Mouse (Mus musculus) neural tube, embryonic 13.5 days (tissue): ENCODE measurements around the gene Arid3a. TPM values are rescaled to one million over a fixed set of nuclear protein-coding genes. Genes with fewer than 3 reads are reported as not detected.

Experiments
- ATAC-seq: fragments of 200-750 bp; cut with Nextera tagmentation; 2 replicates; pipeline ENCODE4 v1.8.0; 2017; ENCODE audit warnings: low read depth, mild to moderate bottlenecking, moderate TSS enrichment, moderate library complexity
- H3K27ac ChIP-seq: fragments of 300-500 bp; sonication (generic); replicated peaks from 2 replicates; pipeline ENCODE4 v1.5.1; 2015; ENCODE audit warnings: moderate library complexity, mild to moderate bottlenecking, inconsistent platforms
- H3K27me3 ChIP-seq: fragments of 300-500 bp; sonication (generic); 2 replicates; pipeline ENCODE4 v1.6.1; 2015; ENCODE audit warnings: mild to moderate bottlenecking, inconsistent platforms
- H3K36me3 ChIP-seq: fragments of 300-500 bp; sonication (generic); 2 replicates; pipeline ENCODE4 v1.6.1; 2015; ENCODE audit warnings: mild to moderate bottlenecking, inconsistent platforms
- H3K4me1 ChIP-seq: fragments of 300-500 bp; sonication (generic); replicated peaks from 2 replicates; pipeline ENCODE4 v1.6.1; 2015; ENCODE audit warnings: inconsistent platforms
- H3K4me2 ChIP-seq: fragments of 300-500 bp; sonication (generic); 2 replicates; pipeline ENCODE4 v1.6.1; 2015; ENCODE audit warnings: inconsistent platforms, mild to moderate bottlenecking, moderate library complexity
- H3K4me3 ChIP-seq: fragments of 300-500 bp; sonication (generic); 2 replicates; pipeline ENCODE4 v1.5.1; 2015; ENCODE audit warnings: mild to moderate bottlenecking, inconsistent platforms
- H3K9ac ChIP-seq: fragments of 300-500 bp; sonication (generic); 2 replicates; pipeline ENCODE4 v1.6.1; 2015; ENCODE audit warnings: moderate library complexity, mild to moderate bottlenecking, inconsistent platforms
- H3K9me3 ChIP-seq: fragments of 300-500 bp; sonication (generic); 2 replicates; pipeline ENCODE4 v1.6.1; 2016; ENCODE audit warnings: inconsistent platforms
- WGBS: fragments of 180-500 bp; shearing (Covaris S2); methylation state at CpG from one replicate; pipeline ENCODE4 v1.1.7; 2015; 5-methylcytosine and 5-hydroxymethylcytosine counted together
- polyA plus RNA-seq: library from polyadenylated mRNA; unstranded; fragments of >200 nt; fragmentation: Nextera tagmentation; extraction: Ambion mirVana; gene quantifications from 2 replicates; pipeline ENCODE4 v1.2.1, GENCODE M21; 2015

Arid3a gene
- polyA plus RNA-seq, 1 experiment from 2014 or later, result 5.4 TPM

DNA sequence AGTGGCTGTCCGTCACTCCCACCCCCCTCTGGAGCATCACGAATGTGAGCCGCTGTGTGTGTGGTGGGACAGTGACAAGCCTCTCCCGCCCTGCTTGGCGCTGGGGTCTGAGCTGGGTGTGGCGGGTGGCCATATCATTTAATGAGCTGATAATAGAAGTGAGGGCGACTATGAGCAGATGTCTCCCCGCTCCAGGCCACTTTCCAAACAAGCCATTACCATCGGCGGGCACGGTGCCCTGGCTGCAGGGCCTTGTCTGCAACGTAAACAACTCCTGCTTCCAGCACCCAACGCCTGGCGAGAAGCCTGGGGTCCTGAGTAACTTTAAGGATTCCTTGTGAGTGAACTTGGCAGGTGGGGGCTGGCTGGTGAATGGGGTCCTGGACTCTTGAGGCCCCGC is 71.0 kb downstream of the Arid3a start:
- H3K4me1 ChIP-seq, result peaks cover 17% of the 10 kb centered on the region
- H3K9ac ChIP-seq, result peak overlapping the region; percentile 59
- H3K4me3 ChIP-seq, result peak overlapping the region; percentile 51
- peaks cover 5% of the 10 kb centered on the region; the same call in 1 of the 2 replicates for H3K36me3 ChIP-seq
- WGBS, result 5% methylated on average over 15 of the region's 15 CpGs
- H3K9me3 ChIP-seq, result no peaks in the 10 kb centered on the region
- peak overlapping the region; percentile 70 for H3K4me2 ChIP-seq
- H3K27me3 ChIP-seq, result peaks cover 26% of the 10 kb centered on the region
- peak overlapping the region; percentile 68 for H3K27ac ChIP-seq
- peak; percentile 25 for ATAC-seq

DNA sequence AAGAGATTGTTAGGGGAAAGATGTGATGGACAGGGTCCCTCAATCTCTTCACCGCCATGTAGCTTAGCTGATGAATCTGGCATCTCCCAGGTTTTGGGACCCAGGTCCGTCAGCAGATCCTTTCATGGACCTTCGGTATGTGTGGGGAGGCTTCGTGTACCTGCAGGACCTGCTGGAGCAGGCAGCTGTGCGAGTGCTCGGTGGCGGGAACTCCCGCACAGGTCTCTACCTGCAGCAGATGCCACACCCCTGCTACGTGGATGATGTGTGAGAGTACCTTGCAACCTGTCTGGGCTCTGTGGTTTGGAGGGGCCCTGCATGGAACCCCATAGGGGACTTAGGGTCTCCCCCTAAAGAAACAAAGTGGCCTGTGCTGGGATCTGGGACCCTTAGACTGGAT is 75.1 kb downstream of the Arid3a start:
- Histone ChIP-seq H3K9ac (0 out of 2 replicates have a peak overlapping the region, but pooled peaks have one; percentile 0), H3K36me3 (peaks cover 7% of the 10 kb centered on the region; the same call in 1 of the 2 replicates), H3K4me2 (no peak overlapping the region), H3K9me3 (no peaks in the 10 kb centered on the region), H3K27ac (no peak overlapping the region), H3K27me3 (peaks cover 37% of the 10 kb centered on the region), H3K4me3 (no peak overlapping the region), H3K4me1 (peaks cover 15% of the 10 kb centered on the region)
- no peak for ATAC-seq
- 72% methylated on average over 9 of the region's 9 CpGs for WGBS

DNA sequence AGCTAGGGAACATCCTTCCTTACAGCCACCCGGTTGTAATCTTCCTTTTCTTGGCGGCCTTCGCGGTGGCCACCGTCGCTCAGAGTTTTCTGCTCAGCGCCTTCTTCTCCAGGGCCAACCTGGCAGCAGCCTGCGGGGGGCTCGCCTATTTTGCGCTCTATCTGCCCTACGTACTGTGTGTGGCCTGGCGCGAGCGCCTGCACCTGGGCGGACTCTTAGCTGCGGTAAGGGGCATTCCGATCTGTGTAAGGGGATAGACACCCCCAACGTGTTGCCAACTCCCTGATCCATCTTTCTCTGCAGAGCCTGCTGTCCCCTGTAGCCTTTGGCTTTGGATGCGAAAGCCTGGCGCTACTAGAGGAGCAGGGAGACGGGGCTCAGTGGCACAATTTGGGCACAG is 76.0 kb downstream of the Arid3a start:
- peaks cover 37% of the 10 kb centered on the region for H3K27me3 ChIP-seq

DNA sequence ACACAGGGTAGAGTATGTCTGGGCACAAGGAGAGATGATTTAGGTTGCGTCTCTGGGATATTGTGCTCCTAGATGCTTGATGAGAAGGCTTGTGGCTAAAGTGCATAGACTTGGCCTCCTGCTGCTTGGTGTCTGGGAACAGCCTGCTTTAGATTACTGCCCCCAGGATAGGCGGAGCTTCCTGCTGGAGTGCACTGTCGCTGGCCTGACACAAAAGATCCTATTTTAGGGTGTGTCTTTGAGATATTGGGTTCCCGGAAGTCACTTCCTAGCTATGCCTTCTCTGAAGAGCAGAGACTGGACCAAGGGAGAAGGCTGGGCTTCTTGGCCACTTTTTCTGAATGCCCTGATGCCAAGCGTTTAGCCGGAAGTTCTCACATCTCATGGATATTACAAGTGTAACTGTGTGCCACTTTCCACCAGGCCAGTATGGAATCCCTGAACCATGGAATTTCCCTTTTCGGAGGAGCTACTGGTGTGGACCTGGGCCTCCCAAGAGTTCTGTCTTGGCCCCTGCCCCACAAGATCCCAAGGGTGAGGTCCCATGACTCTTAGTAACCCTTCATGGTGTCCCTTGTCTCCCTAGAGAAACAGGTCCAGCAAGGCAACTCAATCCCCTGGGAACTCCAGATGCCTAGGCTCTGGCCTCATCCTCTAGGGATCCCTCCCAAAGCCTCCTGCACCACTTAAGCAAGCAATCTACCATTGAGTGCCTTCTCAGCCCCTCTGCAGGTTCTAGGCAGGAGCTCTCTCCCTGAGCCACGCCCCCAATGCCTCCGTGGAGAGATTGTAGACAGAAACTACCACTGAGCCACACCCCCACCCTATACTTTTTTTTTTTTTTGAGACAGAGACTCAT is 76.8 kb downstream of the Arid3a start:
- peaks cover 2% of the 10 kb centered on the region; the same call in 1 of the 2 replicates for H3K4me1 ChIP-seq
- H3K9ac ChIP-seq, result no peak overlapping the region
- H3K27ac ChIP-seq, result no peak overlapping the region
- H3K9me3 ChIP-seq, result no peaks in the 10 kb centered on the region
- H3K36me3 ChIP-seq, result peaks cover 19% of the 10 kb centered on the region
- H3K4me3 ChIP-seq, result no peak overlapping the region
- peaks cover 37% of the 10 kb centered on the region for H3K27me3 ChIP-seq
- no peak overlapping the region for H3K4me2 ChIP-seq
- no peak for ATAC-seq
- WGBS, result 53% methylated on average over 9 of the region's 9 CpGs

More for the DNA sequence above, 76.0 kb downstream of the Arid3a start:
- peaks cover 10% of the 10 kb centered on the region for H3K4me1 ChIP-seq
- no peaks in the 10 kb centered on the region for H3K9me3 ChIP-seq
- no peak for ATAC-seq
- H3K27ac ChIP-seq, result no peak overlapping the region
- WGBS, result 28% methylated on average over 21 of the region's 21 CpGs
- 0 out of 2 replicates have a peak overlapping the region, but pooled peaks have one; percentile 39 for H3K9ac ChIP-seq
- no peak overlapping the region for H3K4me3 ChIP-seq
- H3K4me2 ChIP-seq, result no peak overlapping the region
- peaks cover 11% of the 10 kb centered on the region for H3K36me3 ChIP-seq

DNA sequence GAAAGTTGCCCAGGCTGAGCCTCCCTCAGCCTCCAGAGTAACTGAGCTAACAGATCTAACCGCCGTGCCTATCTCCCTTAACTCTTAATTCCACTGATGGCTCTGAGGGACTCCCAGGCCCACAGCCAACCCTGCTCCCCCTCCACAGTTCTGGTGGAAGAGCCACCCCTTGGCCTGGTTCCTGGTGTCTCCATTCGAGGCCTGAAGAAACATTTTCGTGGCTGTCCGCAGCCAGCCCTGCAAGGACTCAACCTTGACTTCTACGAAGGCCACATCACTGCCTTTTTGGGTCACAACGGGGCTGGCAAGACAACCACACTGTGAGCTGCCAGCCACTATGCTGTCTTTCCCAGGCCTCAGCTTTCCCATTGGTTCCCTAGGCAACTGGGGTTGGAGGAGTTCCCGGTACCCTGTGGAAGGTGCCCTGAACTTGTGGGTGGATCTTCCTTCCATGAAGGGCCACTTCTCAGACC is 77.4 kb downstream of the Arid3a start:
- ATAC-seq, result no peak
- Histone ChIP-seq H3K9me3 (no peaks in the 10 kb centered on the region), H3K4me1 (no peaks in the 10 kb centered on the region; the same call in 1 of the 2 replicates), H3K27me3 (peaks cover 37% of the 10 kb centered on the region), H3K27ac (no peak overlapping the region), H3K36me3 (peaks cover 26% of the 10 kb centered on the region), H3K4me3 (no peak overlapping the region), H3K9ac (no peak overlapping the region), H3K4me2 (no peak overlapping the region)
- 91% methylated on average over 8 of the region's 8 CpGs for WGBS

Other genes with a start within 250 kb of the Arid3a start
- 98.3 and 98.7 TPM in 2 replicates for gene Cdc34, start 244.8 kb upstream of the Arid3a start, polyA plus RNA-seq
- gene Gzmm, start 238.0 kb upstream of the Arid3a start, polyA plus RNA-seq, result 0.69 and 1.5 TPM in 2 replicates
- gene Bsg, start 222.6 kb upstream of the Arid3a start, polyA plus RNA-seq, result 750 and 762 TPM in 2 replicates
- gene Hcn2, start 210.4 kb upstream of the Arid3a start, polyA plus RNA-seq, result 0.78 and 0.83 TPM in 2 replicates
- gene Polrmt, start 180.5 kb upstream of the Arid3a start, polyA plus RNA-seq, result 40.7 and 41.2 TPM in 2 replicates
- gene Fgf22, start 172.0 kb upstream of the Arid3a start, polyA plus RNA-seq, result 1.7 and 2.7 TPM in 2 replicates
- gene Rnf126, start 160.1 kb upstream of the Arid3a start, polyA plus RNA-seq, result 96.2 and 98.5 TPM in 2 replicates
- gene Fstl3, start 149.8 kb upstream of the Arid3a start, polyA plus RNA-seq, result 1.9 and 2.8 TPM in 2 replicates
- gene Prss57, start 136.1 kb upstream of the Arid3a start, polyA plus RNA-seq, result 0.07 and 0.69 TPM in 2 replicates
- 214 and 231 TPM in 2 replicates for gene Palm, start 133.5 kb upstream of the Arid3a start, polyA plus RNA-seq
- 2.1 and 2.5 TPM in 2 replicates for gene Misp, start 106.1 kb upstream of the Arid3a start, polyA plus RNA-seq
- 87.9 and 114 TPM in 2 replicates for gene Ptbp1, start 72.6 kb upstream of the Arid3a start, polyA plus RNA-seq
- 14.3 and 14.7 TPM in 2 replicates for gene Prtn3, start 52.6 kb upstream of the Arid3a start, polyA plus RNA-seq
- 343 and 361 TPM in 2 replicates for gene Plppr3, start 52.4 kb upstream of the Arid3a start, polyA plus RNA-seq
- gene Elane, start 40.8 kb upstream of the Arid3a start, polyA plus RNA-seq, result 0.67 TPM in 1 of 2 replicates, not detected in the other
- gene Cfd, start 36.2 kb upstream of the Arid3a start, polyA plus RNA-seq, result not detected in 2 replicates
- gene Med16, start 18.1 kb upstream of the Arid3a start, polyA plus RNA-seq, result 47.4 and 49.0 TPM in 2 replicates
- gene Gm26602, start 16.2 kb upstream of the Arid3a start, polyA plus RNA-seq, result 40.5 and 48.8 TPM in 2 replicates
- gene Kiss1r, start 10.1 kb upstream of the Arid3a start, polyA plus RNA-seq, result 2.1 and 2.4 TPM in 2 replicates
- gene R3hdm4, start 5.8 kb upstream of the Arid3a start, polyA plus RNA-seq, result 237 and 249 TPM in 2 replicates
- 67.0 and 85.7 TPM in 2 replicates for gene Wdr18, start 33.1 kb downstream of the Arid3a start, polyA plus RNA-seq
- gene Grin3b, start 43.7 kb downstream of the Arid3a start, polyA plus RNA-seq, result 0.58 and 0.61 TPM in 2 replicates
- gene Tmem259, start 57.3 kb downstream of the Arid3a start, polyA plus RNA-seq, result 21.0 and 21.4 TPM in 2 replicates
- 55.6 and 56.2 TPM in 2 replicates for gene Cnn2, start 61.5 kb downstream of the Arid3a start, polyA plus RNA-seq
- gene Abca7, start 69.5 kb downstream of the Arid3a start, polyA plus RNA-seq, result 7.7 and 8.1 TPM in 2 replicates
- gene Arhgap45, start 89.6 kb downstream of the Arid3a start, polyA plus RNA-seq, result 2.4 and 2.9 TPM in 2 replicates
- gene Polr2e, start 112.8 kb downstream of the Arid3a start, polyA plus RNA-seq, result 141 and 153 TPM in 2 replicates
- gene Gpx4, start 120.1 kb downstream of the Arid3a start, polyA plus RNA-seq, result 505 and 556 TPM in 2 replicates
- gene Sbno2, start 178.5 kb downstream of the Arid3a start, polyA plus RNA-seq, result 12.9 and 13.0 TPM in 2 replicates
- gene Stk11, start 188.8 kb downstream of the Arid3a start, polyA plus RNA-seq, result 13.3 and 16.8 TPM in 2 replicates
- 467 and 481 TPM in 2 replicates for gene Atp5d, start 211.6 kb downstream of the Arid3a start, polyA plus RNA-seq
- gene Cbarp, start 213.8 kb downstream of the Arid3a start, polyA plus RNA-seq, result 53.9 and 55.1 TPM in 2 replicates
- 31.0 and 35.8 TPM in 2 replicates for gene Midn, start 221.2 kb downstream of the Arid3a start, polyA plus RNA-seq
- 325 and 351 TPM in 2 replicates for gene Cirbp, start 238.9 kb downstream of the Arid3a start, polyA plus RNA-seq
- 11.4 and 16.3 TPM in 2 replicates for gene 1600002K03Rik, start 245.9 kb downstream of the Arid3a start, polyA plus RNA-seq